Mouse (Mus musculus): ENCODE data around the gene Stx5a.

Stx5a gene

DNA sequence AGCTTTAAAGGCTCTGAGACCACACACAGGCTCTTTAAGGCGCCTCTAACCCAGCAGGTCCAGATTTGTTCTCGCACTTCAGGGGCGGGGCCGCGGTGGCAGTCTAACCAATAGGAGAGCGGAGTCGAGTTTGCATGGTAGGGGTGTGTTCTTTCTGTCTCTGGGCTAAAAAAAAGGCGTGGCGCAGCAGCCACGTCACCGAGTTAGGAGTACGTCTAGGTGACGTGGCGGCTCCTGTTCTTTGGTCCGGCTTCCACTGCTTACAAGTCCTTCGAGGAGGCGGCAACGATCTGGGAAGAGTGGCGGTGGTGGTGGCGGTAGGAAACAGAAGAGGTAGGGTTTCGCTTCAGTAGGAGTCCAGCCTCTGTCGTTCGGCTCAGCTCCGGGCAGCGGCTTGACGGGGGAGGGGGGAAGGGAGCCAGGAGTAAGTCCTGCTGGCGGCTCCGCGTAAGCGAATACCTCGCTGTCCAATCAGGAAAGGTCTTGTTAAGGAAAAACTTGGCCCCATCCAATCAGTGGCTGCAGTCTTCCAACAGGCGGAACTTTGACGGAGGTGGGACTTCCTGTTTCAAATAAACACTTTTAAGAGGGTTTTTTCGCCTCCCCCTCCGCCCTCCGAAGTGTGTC, at the start of gene Stx5a:
TSS of gene Stx5a (plus strand) at position 171 of the 627 bp plus-strand sequence.
- peak; percentile 98 for DNase-seq

GRCm38 (mm10) chr19:8691871-8692539, 49.2 kb upstream of the Stx5a start:
- no peak for DNase-seq

DNA sequence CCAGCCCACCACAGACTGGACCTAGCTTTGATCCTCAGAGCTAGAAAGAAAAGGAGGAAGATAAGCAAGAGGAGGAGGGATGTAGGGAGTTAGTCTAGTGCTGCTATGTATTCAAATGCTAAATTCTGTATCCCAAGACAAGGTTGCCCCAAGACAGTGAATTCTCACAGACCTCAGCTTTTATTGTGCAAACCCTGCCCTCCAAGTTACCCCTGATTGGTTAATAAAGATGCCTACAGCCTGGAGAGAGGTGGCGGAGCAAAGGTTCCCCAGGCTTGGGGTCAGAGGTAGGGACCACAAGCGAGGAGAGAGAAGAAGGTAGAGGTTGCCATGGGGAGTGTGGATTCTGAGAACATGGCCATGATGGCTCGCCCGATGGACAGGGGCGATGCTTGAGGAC, 48.5 kb upstream of the Stx5a start:
- DNase-seq = no peak

DNA sequence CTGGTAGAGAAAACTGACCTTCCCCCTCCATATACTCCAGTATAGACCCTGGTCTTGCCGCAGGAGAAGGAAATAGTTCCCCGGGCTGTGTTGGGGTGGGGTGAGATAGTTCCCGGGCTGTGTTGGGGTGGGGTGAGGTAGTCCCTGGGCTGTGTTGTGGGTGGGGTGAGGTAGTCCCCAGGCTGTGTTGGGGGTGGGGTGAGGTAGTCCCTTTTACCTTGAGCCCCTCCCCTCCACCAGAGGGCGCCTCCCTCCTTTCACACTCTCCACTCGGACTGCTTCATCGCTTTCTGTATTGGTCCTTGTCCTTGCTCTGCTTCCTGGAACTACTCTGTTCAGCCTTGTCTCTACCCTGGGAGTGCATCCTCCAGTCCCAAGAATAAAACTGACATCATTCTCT, 45.9 kb upstream of the Stx5a start:
- DNase-seq = peak; percentile 76 to 89

- no peak for DNase-seq
These were observed 41.6 kb upstream of the Stx5a start for GRCm38 (mm10) chr19:8699652-8700051.

DNA sequence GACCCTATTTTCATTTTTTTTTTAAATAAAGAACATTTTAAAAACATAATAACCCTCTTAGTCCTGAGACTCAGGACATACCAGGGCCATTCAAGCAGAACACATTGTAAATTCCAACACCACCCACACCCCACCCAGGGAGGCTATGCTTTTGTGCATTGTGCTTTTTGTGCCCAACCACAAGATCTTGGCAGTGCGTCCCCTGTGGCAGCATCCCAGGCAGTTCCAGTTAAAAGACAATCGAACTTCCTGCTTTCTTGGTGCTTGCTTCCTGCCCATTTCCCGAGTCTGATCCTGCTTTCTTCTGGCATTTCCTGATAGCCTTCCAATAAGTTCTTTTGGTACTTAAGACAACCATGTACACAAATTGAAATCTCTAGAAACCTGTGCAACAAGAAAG, 38.8 kb upstream of the Stx5a start:
- DNase-seq = peak; percentile 75

DNA sequence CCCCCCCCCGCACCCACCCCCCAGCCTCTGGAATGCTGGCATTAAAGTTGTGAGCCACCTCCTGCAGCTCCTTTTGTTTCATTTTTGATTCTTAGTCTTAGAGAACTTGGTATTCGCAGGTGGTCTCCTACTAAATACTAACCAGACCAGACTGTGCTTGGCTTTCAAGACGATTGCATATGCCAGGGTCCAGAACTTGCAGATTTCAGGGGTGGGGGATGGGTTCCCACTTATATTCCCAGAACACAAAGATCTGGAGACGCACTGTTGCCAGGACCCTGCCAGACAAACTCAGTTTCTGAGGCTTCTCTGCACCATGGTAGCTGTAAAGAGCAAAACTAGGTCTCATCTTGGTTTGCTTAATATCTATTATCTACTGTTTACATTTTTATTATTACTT, 37.6 kb upstream of the Stx5a start:
- DNase-seq = no peak

- no peak for DNase-seq
These were observed 36.0 kb upstream of the Stx5a start for GRCm38 (mm10) chr19:8705026-8705708.

- DNase-seq = no peak
These were observed 35.0 kb upstream of the Stx5a start for GRCm38 (mm10) chr19:8706132-8706667.

DNA sequence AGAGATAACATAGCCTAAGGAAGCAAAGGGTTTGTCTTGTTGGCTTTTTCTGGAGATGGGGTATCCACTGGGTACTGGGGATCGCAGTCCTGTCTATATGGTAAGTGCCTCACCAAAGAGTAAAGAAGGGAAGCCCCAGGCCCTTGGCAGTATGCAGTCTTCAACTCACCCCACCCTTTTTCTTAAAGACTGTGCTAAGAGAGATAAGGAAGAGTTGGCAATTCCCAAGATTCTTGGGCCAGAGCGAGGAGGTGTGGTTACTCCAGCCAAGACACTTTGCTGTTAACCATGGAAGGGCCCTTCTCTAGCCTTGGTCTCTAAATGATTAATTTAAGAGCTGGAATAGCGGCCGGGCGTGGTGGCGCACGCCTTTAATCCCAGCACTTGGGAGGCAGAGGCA, 34.3 kb upstream of the Stx5a start:
- no peak for DNase-seq

DNA sequence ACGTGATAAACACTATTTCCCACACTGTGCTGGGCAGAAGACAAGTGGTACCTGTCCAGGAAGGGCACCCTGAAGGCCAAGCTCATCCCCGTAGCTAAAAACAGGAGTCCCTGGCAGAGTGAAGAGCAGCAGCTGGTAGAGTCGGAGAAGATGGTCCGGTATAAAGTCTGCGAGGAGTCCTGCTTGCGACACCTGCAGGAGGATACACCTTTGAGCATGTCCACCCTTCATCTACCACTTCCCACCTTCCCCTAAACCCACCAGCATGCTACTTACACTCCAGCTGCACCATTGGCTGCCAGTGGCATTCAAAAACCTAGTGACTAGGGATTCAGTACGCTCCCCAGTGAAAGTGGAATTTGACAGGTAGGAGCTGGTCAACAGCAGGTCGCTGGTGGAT, 32.3 kb upstream of the Stx5a start:
- no peak for DNase-seq

DNA sequence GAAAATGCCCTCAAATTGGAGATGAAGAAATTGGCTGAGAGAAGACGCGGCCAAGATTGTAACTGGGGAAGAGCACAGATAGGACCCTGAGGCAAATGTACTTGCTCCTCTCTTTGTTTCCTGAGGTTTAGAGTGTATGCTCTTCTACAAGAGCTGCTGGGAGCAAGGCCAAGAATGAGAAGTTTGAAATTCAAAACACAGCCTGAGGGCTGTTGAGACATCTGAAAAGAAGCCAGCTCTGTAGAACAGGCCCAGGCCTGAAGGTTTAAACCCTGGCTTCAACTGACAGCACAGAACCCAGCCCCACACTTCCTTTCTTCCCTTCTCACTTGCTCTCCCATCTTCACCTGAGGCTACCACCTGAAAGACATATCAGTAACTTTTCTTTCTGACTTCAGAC, 31.2 kb upstream of the Stx5a start:
- DNase-seq = no peak

GRCm38 (mm10) chr19:8711506-8711905, 29.7 kb upstream of the Stx5a start:
- peak in 1 of 2 experiments; percentile 36 for DNase-seq

GRCm38 (mm10) chr19:8711949-8712869, 29.0 kb upstream of the Stx5a start:
- DNase-seq = no peak

GRCm38 (mm10) chr19:8712870-8713305, 28.3 kb upstream of the Stx5a start:
- peak; percentile 86 to 91 for DNase-seq

DNA sequence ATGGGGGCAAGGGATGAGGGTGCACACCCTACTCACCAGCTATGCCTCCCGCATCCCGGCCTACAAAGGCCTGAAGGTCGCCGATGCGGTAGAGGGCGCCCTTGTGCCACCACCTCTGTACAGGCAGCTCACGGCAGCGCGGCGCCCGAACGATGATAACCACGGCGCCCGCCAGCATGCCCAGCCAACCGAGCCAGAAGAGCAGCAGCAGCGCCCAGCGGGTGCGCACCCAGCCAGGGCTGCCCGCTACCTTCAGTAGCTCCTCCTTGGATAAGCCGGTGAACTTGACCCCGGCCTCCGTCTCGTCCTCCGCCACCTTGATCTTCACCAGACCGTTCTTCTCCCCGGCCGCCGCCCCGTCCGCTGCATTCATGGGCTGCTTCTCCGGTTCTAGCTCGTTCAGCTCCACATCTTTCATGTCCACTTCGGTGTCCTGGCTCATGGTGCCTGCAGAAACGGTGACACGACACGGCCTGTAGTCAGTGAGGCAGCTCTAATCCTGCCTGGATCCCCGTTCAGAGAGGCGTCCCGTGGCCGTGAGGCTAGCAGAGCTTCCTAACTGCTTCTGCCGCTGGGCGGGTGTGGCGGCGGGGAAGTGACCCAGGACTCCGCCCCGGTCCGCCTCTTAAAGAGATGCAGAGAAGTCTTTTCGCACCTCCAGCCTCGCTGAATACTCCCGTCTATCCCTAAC, 27.8 kb upstream of the Stx5a start:
- peak; percentile 96 to 97 for DNase-seq

- no peak for DNase-seq
These were observed 27.1 kb upstream of the Stx5a start for GRCm38 (mm10) chr19:8713997-8714652.

- peak; percentile 57 to 60 for DNase-seq
These were observed 26.3 kb upstream of the Stx5a start for GRCm38 (mm10) chr19:8714653-8715481.

DNA sequence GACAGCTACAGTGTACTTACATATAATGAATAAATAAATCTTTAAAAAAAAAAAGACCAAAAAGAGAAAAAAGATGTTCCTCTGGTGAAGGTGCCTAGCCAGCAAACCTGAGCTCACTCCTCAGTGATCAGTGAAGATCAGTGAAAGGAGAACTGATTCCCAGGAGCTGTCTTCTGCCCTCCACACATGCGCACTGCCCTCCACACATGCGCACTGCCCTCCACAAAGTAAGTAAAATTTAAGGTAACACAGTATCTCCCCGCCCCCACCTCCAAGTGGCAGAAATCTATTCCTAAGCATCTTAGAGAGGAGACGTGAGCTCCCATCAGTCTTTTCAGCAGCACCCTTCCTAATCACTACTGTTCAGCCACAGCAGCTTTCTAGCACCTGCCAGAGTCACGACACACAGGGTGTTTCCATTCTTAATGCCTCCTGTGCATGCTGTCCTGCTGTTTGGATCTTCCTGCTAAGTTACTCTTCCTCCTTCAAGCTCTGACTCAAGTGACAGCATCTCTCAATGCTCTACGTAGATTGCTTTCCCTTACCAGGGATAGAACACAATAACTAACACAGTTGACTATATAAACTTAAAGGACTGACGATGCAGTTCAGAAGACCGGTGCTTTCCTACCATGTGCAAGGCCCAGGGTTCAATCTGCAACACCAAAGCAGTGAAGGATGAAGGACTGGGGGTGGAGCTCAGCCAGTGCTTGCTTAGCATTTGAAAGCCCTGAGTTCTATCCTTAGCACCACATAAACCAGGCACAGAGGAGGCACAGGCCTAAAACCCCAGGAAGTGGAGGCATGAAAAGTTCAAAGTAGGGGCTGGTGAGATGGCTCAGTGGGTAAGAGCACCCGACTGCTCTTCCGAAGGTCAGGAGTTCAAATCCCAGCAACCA, 25.1 kb upstream of the Stx5a start:
- no peak for DNase-seq
